Mouse (Mus musculus) spleen, postnatal 36 days (tissue): Measurements from ENCODE around the gene Nagpa.

ENCODE experiments used
- DNase-seq, 2 experiments: peaks; one replicate each; pipeline ENCODE4 v3.0.0; 2022; ENCODE audit warnings: low spot score in 2 of 2, mixed read lengths in 1 of 2

Gene Nagpa

DNA sequence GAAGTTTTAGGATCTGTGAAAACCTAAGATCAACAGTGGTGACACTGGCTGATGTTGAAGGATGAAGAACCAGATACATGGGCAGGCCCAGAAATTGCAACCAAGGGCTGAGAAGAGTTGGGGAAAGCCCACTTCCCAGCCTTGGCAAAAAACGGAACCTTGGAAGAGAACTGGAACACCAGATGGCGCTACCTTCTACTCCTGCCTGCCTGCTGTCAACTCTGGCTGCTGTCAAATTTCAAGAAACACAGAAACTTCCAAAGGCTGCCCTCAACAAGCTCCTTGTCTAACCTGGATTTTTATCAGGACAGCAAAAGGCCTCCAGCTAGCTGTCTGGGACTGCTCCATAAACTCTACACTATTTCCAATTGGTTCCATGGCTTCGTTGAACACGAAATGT lies 1.1 kb downstream of the Nagpa start:
- peak; percentile 27 to 38 for DNase-seq

GRCm38 (mm10) chr16:5195080-5195479 lies 8.7 kb downstream of the Nagpa start:
- DNase-seq = peak; percentile 19 to 42

DNA sequence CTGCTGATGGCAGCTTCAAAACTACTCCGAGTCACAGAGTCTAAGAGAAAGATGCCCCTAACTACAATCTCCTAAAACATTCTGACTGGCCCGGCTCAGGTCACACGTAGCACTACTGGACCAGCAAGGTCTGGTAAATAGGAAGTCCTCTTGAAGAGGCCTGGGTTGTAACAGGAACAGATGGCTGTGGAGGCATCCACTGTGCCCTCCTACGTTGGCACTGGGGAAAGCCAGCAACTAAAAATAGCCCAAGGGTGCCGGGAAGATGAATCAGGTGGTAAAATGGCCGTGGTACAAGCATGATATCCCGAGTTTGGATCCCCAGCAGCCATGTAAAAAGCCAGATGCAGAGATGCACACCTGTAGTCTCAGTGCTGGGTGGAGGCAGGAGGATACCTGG lies 17.6 kb downstream of the Nagpa start:
- DNase-seq = no peak

- no peak for DNase-seq
These were observed 18.1 kb downstream of the Nagpa start for GRCm38 (mm10) chr16:5185691-5186090.

- DNase-seq = no peak
These were observed 18.9 kb downstream of the Nagpa start for GRCm38 (mm10) chr16:5184956-5185355.

DNA sequence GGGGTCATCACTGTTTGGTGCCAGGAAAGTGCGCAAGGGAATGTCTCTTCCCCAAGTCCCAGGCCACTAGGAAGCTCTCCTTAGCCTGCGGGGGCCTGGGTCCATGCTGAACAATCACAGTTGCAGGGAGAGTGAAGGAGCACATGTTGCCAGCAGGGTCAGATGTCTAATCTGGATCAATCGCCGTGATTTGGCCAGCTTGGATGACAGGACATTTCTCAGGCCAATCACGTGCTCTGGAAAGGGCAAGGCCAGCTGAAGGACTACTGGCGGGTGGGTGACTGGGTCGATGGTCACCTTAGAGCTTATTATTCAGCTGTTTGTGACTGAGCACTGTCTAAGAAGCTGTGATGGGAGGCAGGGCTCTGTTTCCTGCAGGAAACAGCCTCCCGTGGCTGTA lies 19.7 kb downstream of the Nagpa start:
- DNase-seq = no peak

DNA sequence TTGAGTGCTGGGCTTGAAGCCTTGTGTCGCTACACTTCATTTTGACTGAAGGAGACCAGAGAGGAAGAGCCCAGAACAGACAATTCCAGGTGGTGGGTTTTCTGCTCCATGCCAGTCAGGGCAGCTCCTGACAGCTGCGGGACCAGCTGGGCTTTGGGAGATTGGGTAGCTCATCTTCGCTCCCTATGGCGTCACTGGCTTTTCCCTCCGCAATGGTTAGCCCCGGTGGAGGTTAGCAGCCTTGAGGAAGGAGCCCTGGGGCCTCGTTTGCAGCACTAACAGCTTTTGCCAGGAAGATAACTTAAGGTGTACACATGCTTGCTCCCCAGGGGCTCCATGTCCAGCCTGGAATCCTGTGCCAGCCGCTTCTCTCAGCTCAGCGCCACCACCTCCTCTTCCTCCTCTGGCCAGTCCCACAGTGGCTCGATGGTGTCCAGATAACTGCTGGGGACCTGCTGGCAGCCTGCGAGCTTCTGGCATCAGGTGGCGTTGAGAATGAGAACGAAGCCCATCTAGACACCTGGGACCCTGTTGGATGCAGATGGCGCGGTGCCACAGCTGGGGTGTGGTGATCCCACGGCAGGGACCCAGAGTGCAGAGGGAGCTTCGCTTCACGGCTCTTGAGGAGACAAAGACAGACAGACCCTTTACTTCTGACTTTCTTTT lies 20.4 kb downstream of the Nagpa start:
- DNase-seq = no peak

- no peak for DNase-seq
These were observed 31.2 kb downstream of the Nagpa start for GRCm38 (mm10) chr16:5172636-5173035.

- DNase-seq = no peak
These were observed 35.0 kb downstream of the Nagpa start for GRCm38 (mm10) chr16:5168829-5169228.

DNA sequence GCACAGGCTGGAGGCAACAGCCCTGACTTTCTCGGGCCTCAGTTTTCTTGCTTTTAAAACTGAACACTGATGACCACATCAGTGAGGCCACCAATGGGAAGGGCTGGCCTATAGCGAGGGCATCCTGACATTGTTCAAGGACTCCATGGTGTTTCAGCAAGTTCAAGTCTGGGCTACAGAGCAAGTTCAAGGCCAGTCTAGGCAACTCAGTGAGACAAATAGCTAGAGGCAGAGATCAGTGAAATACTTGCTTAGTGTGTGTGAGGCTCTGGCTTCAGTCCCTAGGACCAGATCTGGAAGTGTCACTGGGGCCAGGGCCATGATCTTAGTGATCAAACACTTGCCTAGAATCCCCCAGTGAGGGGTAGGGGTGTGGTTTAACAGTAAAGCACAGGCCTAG lies 35.8 kb downstream of the Nagpa start:
- DNase-seq = no peak

DNA sequence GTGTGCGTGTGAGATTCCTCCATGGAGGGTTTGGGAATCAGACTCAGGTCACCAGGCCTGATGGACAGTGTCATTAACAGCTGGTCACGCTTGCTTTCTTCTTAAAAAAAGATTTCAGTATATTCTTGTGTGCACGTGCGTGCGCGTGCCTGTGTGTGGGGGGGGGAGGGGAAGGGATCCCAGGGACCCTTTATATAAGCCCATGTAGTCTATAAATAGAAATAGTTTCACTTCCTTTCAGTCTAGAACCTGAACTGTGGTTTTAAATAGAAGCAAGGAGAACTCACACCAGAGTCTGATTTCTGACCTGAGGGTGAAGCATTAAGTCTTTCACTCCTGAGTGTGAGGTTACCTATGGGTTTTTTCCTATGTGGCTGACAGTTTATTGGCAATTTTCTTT lies 39.5 kb downstream of the Nagpa start:
- no peak for DNase-seq

- no peak for DNase-seq
These were observed 44.6 kb downstream of the Nagpa start for GRCm38 (mm10) chr16:5159248-5159647.

DNA sequence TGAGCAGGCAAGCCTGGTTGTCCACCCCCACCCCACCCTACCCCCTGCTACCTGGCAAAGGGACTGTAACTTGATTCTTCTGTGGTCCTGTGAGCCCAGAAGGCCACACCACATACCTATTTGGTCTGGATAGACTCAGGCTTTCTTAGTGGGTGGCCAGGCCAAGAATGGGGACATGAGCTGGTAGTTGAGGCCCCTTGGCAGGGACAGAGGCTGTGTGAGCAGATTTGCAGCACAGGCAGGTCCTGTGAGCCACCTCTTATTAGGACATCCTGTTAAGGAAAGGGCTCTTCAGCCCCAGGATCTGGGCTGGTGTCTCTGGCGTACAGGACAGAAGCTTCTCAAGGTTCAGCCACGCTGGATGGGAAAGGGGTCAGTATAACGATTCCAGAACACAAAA lies 46.7 kb downstream of the Nagpa start:
- no peak for DNase-seq

GRCm38 (mm10) chr16:5156495-5156894 lies 47.3 kb downstream of the Nagpa start:
- DNase-seq = no peak

- DNase-seq = no peak
These were observed 48.8 kb downstream of the Nagpa start for GRCm38 (mm10) chr16:5155014-5155413.

DNA sequence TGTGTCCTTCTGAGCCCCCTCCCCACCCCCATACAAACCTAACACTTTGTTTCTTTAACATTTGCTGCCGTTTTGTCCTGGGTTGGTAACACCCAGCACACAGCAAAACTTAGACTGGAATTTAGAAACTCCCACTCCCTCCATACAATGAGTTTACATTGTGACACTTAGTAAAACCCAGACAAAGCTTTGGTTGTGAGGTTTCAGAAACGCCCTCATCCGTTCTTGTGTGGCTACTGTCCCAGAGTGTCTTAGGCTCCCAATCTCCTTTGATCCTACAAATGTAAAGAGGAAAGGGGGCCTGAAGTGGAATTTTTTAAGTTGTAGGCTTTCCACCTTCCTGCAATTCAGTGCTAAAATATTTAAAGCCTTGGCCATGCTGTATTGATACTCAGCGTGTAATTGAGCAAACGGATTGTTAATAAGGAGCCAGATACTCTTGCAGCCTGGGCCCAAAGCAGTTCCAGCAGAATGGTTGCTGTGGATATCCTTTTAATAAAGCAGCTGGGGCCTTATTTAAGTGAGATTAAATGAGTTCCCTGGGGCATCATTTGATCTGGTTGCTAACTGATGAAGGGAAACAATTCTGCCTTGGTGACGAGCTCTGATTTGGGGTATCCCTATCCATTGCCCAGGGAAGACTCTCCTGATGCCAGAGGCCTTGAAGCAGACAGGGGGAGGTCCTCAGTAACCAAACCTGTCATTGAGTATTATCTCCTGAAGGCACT lies 50.3 kb downstream of the Nagpa start:
- no peak for DNase-seq

GRCm38 (mm10) chr16:5150544-5150943 lies 53.3 kb downstream of the Nagpa start:
- no peak for DNase-seq

- no peak for DNase-seq
These were observed 56.8 kb downstream of the Nagpa start, which contains the start of gene Sec14l5 for GRCm38 (mm10) chr16:5147037-5147385. Sec14l5 (plus strand) TSS chr16:5147109.

DNA sequence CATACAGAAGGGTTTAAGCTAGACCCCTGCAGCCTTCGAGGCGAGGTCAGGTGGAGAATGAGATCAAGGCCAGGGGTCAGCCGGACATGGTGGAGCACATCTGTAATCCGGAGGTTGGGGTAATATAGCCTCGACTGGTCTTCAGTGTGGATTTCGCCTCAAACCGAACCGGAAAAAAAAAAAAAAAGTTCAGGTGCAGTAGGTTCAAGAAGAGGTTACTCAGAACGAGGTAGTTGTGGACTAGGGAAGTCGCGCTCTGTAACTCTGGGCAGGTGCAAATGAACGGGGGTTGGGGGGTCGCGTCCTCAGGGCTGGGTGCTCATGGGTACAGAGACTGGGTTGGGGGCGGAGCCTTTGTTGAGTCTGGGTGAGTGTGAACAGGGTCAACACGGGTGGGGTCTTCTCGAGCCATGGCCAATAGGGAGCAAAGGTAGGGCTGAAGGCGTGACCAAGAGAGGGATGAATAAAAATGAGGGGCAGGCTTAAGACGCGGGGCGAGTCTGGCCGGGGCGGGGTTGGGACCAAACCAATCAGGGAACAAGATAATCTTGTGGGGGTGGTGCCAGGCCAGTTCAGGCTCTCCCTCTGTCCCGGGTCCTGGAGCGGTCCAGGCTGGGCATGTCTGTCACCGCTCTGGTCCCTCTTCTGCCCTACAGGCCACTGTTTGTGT lies 57.3 kb downstream of the Nagpa start:
- DNase-seq = peak; percentile 36 to 54

GRCm38 (mm10) chr16:5145570-5145969 lies 58.2 kb downstream of the Nagpa start:
- peak; percentile 63 to 67 for DNase-seq
